Mouse (Mus musculus) MEL (cell line): Measurements from ENCODE around the gene Ccdc47. TPM values are rescaled to one million over a fixed set of nuclear protein-coding genes. Genes with fewer than 3 reads are reported as not detected.

ENCODE experiments used
- DNase-seq: peaks from one replicate; pipeline ENCODE4 v3.0.0; 2011; ENCODE audit warnings: low read depth, low spot score
- H3K27ac ChIP-seq: 2 replicates; pipeline ENCODE4 v1.5.1; 2012; ENCODE audit warnings: low read depth, mild to moderate bottlenecking, control low read depth, low read length, moderate library complexity; ENCODE audit not compliant: control insufficient read depth
- H3K27me3 ChIP-seq, 2 experiments: fragments of 150-350 bp in 1 of 2; sonication (generic) in 1 of 2; 2 replicates each; pipeline ENCODE4 v1.6.1; 2012; ENCODE audit warnings: low read length in 2 of 2, mild to moderate bottlenecking in 2 of 2, improper control_type of control experiment in 1 of 2, moderate library complexity in 1 of 2; ENCODE audit not compliant: insufficient read depth in 2 of 2, control insufficient read depth in 1 of 2
- H3K36me3 ChIP-seq, 2 experiments: 2 replicates each; pipeline ENCODE4 v1.6.1; 2012 to 2014; ENCODE audit warnings: low read length in 2 of 2, improper control_type of control experiment in 1 of 2, inconsistent platforms in 1 of 2, mild to moderate bottlenecking in 1 of 2; ENCODE audit not compliant: insufficient read depth in 2 of 2, control insufficient read depth in 1 of 2
- H3K4me1 ChIP-seq, 2 experiments: fragments of 150-350 bp in 1 of 2; sonication (generic) in 1 of 2; 2 replicates each; pipeline ENCODE4 v1.6.1; 2012; ENCODE audit warnings: low read length in 2 of 2, improper control_type of control experiment in 1 of 2, mild to moderate bottlenecking in 1 of 2; ENCODE audit not compliant: insufficient read depth in 2 of 2, control insufficient read depth in 1 of 2
- H3K4me3 ChIP-seq, 2 experiments: fragments of 150-350 bp in 1 of 2; sonication (generic) in 1 of 2; 2 replicates each; pipeline ENCODE4 v1.5.1; 2012; ENCODE audit warnings: low read depth in 2 of 2, low read length in 2 of 2, mild to moderate bottlenecking in 2 of 2, moderate library complexity in 2 of 2, control low read depth in 1 of 2, improper control_type of control experiment in 1 of 2; ENCODE audit not compliant: control insufficient read depth in 1 of 2, insufficient read depth in 1 of 2
- H3K79me2 ChIP-seq: 2 replicates; pipeline ENCODE4 v1.6.1; 2012; ENCODE audit warnings: mild to moderate bottlenecking, low read length, moderate library complexity; ENCODE audit not compliant: control insufficient read depth, poor library complexity, insufficient read depth
- H3K9ac ChIP-seq: 2 replicates; pipeline ENCODE4 v1.6.1; 2012; ENCODE audit warnings: low read depth, mild to moderate bottlenecking, control low read depth, low read length, moderate library complexity; ENCODE audit not compliant: control insufficient read depth, poor library complexity, severe bottlenecking
- H3K9me3 ChIP-seq: fragments of 150-350 bp; sonication (generic); replicated peaks from 2 replicates; pipeline ENCODE4 v1.6.1; 2012; ENCODE audit warnings: mild to moderate bottlenecking, low read length, improper control_type of control experiment, moderate library complexity; ENCODE audit not compliant: insufficient read depth
- CTCF ChIP-seq, 3 experiments: IDR thresholded peaks in 2 of 3; conservative IDR thresholded peaks in 1 of 3; 2 replicates each; pipeline ENCODE4 v1.5.1; 2011 to 2012; ENCODE audit warnings: low read length in 3 of 3, low read depth in 2 of 3, mild to moderate bottlenecking in 2 of 3, improper control_type of control experiment in 1 of 3, inconsistent platforms in 1 of 3, mixed read lengths in 1 of 3, moderate library complexity in 1 of 3; ENCODE audit not compliant: control insufficient read depth in 1 of 3, insufficient read depth in 1 of 3, poor library complexity in 1 of 3, severe bottlenecking in 1 of 3
- EP300 ChIP-seq, 2 experiments: IDR thresholded peaks; 2 replicates each; pipeline ENCODE4 v1.6.1; 2011; ENCODE audit warnings: improper control_type of control experiment in 2 of 2, low read length in 2 of 2, low read depth in 1 of 2, mild to moderate bottlenecking in 1 of 2
- MAFK ChIP-seq: IDR thresholded peaks from 2 replicates; pipeline ENCODE4 v1.6.1; 2011; ENCODE audit warnings: low read depth, mild to moderate bottlenecking, low read length, improper control_type of control experiment, borderline replicate concordance
- MAX ChIP-seq: IDR thresholded peaks from 2 replicates; pipeline ENCODE4 v1.6.1; 2011; ENCODE audit warnings: low read length, improper control_type of control experiment
- MYC ChIP-seq: IDR thresholded peaks from 2 replicates; pipeline ENCODE4 v1.6.1; 2011; ENCODE audit warnings: low read depth, mild to moderate bottlenecking, low read length, improper control_type of control experiment, moderate library complexity
- NELFE ChIP-seq: IDR thresholded peaks from 2 replicates; pipeline ENCODE4 v1.6.1; 2011; ENCODE audit warnings: low read depth, low read length, improper control_type of control experiment
- POLR2A ChIP-seq, 2 experiments: IDR thresholded peaks; 2 replicates each; pipeline ENCODE4 v1.6.1; 2011 to 2012; ENCODE audit warnings: low read length in 2 of 2, mild to moderate bottlenecking in 2 of 2, control low read depth in 1 of 2, improper control_type of control experiment in 1 of 2, low read depth in 1 of 2, moderate library complexity in 1 of 2; ENCODE audit not compliant: control insufficient read depth in 1 of 2, insufficient read depth in 1 of 2, poor library complexity in 1 of 2
- RAD21 ChIP-seq: IDR thresholded peaks from 2 replicates; pipeline ENCODE4 v1.6.1; 2011; ENCODE audit warnings: mild to moderate bottlenecking, low read depth, low read length, improper control_type of control experiment
- SMC3 ChIP-seq: IDR thresholded peaks from 2 replicates; pipeline ENCODE4 v1.6.1; 2011; ENCODE audit warnings: low read depth, low read length, improper control_type of control experiment
- UBTF ChIP-seq: IDR thresholded peaks from 2 replicates; pipeline ENCODE4 v1.6.1; 2012; ENCODE audit warnings: low read depth, mild to moderate bottlenecking, inconsistent platforms, low read length, improper control_type of control experiment, moderate library complexity, borderline replicate concordance; ENCODE audit not compliant: insufficient read depth
- ZC3H11A ChIP-seq: IDR thresholded peaks from 2 replicates; pipeline ENCODE4 v1.6.1; 2012; ENCODE audit warnings: low read depth, mild to moderate bottlenecking, inconsistent platforms, low read length, improper control_type of control experiment
- ZMIZ1 ChIP-seq: IDR thresholded peaks from 2 replicates; pipeline ENCODE4 v1.6.1; 2012; ENCODE audit warnings: low read depth, mild to moderate bottlenecking, inconsistent platforms, low read length, improper control_type of control experiment, moderate library complexity
- ZNF384 ChIP-seq: IDR thresholded peaks from 2 replicates; pipeline ENCODE4 v1.6.1; 2012; ENCODE audit warnings: low read depth, mild to moderate bottlenecking, inconsistent platforms, low read length, improper control_type of control experiment
- polyA plus RNA-seq, 2 experiments: library from polyadenylated mRNA; stranded (reverse) in 1 of 2; unstranded in 1 of 2; fragments of >175 nt in 1 of 2; fragments of >200 nt in 1 of 2; gene quantifications; 2 replicates each; pipeline versions ENCODE4 v1.2.1 to v1.2.4; 2012; ENCODE audit warnings: low replicate concordance in 2 of 2, low read depth in 1 of 2; ENCODE audit not compliant: insufficient read length in 2 of 2, insufficient read depth in 1 of 2, missing spikeins in 1 of 2
- total RNA-seq: library from RNA; depleted of rRNA; stranded (reverse); fragments of 300-350 nt; gene quantifications from 2 replicates; pipeline ENCODE4 v1.2.3, GENCODE M21; 2012

Ccdc47 gene
- total and polyA plus RNA-seq, 3 experiments, result 47.6 to 145 (median 51.6) TPM

DNA sequence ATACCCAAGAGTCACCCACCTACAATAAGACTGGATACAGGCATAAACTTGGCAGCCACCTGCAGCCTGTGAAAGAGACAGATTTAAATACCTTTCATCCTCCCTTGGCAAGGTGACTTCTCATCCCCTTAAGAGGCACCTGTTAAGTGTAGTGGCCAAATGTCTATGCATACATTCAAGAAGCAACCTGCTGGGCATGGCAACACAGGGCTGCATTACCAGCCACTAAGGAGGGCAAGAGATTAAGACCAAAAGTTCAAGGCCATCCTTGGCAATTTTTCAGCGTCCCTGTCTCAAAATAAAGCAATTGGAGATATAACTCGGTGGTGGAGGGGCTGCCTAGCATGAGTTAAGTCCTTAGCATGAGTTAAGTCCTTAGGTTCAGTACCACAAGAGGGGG, 38.6 kb upstream of the Ccdc47 start:
- no peak for TF ChIP-seq SMC3
- TF ChIP-seq EP300 (IDR thresholded peaks at IDR 0.05; ENCODE audit: low read depth in 1 of 2, low read length in 2 of 2), result no peak
- Histone ChIP-seq H3K36me3 (peaks cover 21 to 22% of the 10 kb centered on the region in 2 experiments), H3K27me3 (no peaks in the 10 kb centered on the region), H3K4me1 (peaks cover 3 to 18% of the 10 kb centered on the region in 2 experiments; a peak in 3 of 4 replicates), H3K9me3 (no peaks in the 10 kb centered on the region), H3K79me2 (peaks cover 59% of the 10 kb centered on the region), H3K9ac (peak overlapping the region; percentile 83), H3K27ac (peak overlapping the region; percentile 84), H3K4me3 (peak overlapping the region; percentile 78 to 94)
- DNase-seq, result no peak

DNA sequence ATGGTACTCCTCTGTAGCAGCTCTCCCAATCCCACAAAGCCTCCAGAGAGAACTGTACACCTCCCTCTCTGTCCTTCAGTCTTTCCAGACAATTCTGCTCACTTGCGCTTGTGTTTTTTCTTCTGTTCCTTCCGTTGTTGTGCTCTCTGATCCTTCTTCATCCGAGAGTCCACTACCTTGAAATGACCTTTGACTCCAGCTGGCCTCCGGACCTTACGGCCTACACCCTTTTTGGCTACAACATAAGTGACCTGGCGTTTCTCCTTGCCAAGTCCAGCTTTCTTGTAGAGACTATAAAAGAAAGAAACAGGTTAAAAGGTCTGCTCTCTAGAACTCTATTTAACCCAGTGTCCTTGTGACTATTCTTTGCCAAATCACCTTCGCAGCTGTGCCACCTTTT, 33.2 kb upstream of the Ccdc47 start:
- no peak overlapping the region for H3K9ac ChIP-seq

DNA sequence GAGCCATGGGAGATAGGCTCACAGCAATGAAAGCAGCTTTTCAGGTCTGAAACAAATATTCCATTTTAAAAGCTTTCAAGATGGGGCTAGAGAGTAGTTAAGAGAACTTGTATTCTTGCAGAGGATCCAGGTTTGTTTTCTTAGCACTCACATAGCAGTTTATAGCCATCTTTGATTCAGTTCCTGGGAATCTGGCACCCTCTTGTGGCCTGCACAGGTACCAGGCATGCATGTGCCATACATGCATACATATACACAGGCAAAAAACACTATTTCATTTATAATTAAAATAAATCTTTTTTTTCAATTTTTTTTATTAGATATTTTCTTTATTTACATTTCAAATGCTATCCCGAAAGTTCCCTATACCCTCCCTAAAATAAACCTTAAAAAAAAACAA, 30.7 kb upstream of the Ccdc47 start:
- no peaks in the 10 kb centered on the region for H3K27me3 ChIP-seq
- H3K9me3 ChIP-seq, result no peaks in the 10 kb centered on the region

More for the DNA sequence above, 33.2 kb upstream of the Ccdc47 start:
- no peak for DNase-seq
- Histone ChIP-seq H3K4me1 (0 out of 4 replicates have a peak, but pooled peaks cover 0 to 2% of the 10 kb centered on the region in 2 experiments), H3K4me3 (no peak overlapping the region), H3K9me3 (no peaks in the 10 kb centered on the region), H3K27me3 (no peaks in the 10 kb centered on the region), H3K27ac (no peak overlapping the region), H3K79me2 (peaks cover 15% of the 10 kb centered on the region), H3K36me3 (peaks cover 7 to 51% of the 10 kb centered on the region in 2 experiments)
- TF ChIP-seq RAD21 (no peak), POLR2A (IDR thresholded peaks at IDR 0.05; ENCODE audit: control insufficient read depth in 1 of 2, insufficient read depth in 1 of 2, low read depth in 1 of 2, low read length in 2 of 2, poor library complexity in 1 of 2) (peak in 1 of 2 experiments; percentile 44; a peak in 1 of 4 replicates)

More for the DNA sequence above, 30.7 kb upstream of the Ccdc47 start:
- H3K9ac ChIP-seq, result no peak overlapping the region
- H3K4me3 ChIP-seq, result no peak overlapping the region
- peaks cover 0 to 59% of the 10 kb centered on the region in 2 experiments; a peak in 2 of 4 replicates for H3K36me3 ChIP-seq
- DNase-seq, result peak; percentile 75
- peak; percentile 44; the same call in 1 of the 2 replicates for TF ChIP-seq MYC
- no peak for TF ChIP-seq MAX
- TF ChIP-seq ZC3H11A, result 0 out of 2 replicates have a peak, but pooled peaks have one; percentile 7
- no peak for TF ChIP-seq ZMIZ1
- peak; percentile 61 to 78 (median 76) for TF ChIP-seq CTCF (IDR thresholded peaks at IDR 0.05 in 2 of 3, conservative IDR thresholded peaks at IDR 0.05 in 1 of 3; ENCODE audit: control insufficient read depth in 1 of 3, insufficient read depth in 1 of 3, low read depth in 2 of 3, low read length in 3 of 3, poor library complexity in 1 of 3, severe bottlenecking in 1 of 3)
- peak; percentile 68 for TF ChIP-seq RAD21
- no peak for TF ChIP-seq UBTF
- peak; percentile 36; the same call in 1 of the 2 replicates for TF ChIP-seq ZNF384
- no peak for TF ChIP-seq MAFK
- TF ChIP-seq SMC3, result peak; percentile 66
- no peak for TF ChIP-seq NELFE
- no peaks in the 10 kb centered on the region for H3K4me1 ChIP-seq
- H3K27ac ChIP-seq, result no peak overlapping the region
- H3K79me2 ChIP-seq, result peaks cover 3% of the 10 kb centered on the region; the same call in 1 of the 2 replicates
